Mouse (Mus musculus) WW6 (cell line): ENCODE measurements around the gene Cacng4.

Source experiments
- DNase-seq: peaks from one replicate; pipeline ENCODE4 v3.0.0-alpha.2; 2013; ENCODE audit warnings: low read depth, low spot score

The Cacng4 gene

DNA sequence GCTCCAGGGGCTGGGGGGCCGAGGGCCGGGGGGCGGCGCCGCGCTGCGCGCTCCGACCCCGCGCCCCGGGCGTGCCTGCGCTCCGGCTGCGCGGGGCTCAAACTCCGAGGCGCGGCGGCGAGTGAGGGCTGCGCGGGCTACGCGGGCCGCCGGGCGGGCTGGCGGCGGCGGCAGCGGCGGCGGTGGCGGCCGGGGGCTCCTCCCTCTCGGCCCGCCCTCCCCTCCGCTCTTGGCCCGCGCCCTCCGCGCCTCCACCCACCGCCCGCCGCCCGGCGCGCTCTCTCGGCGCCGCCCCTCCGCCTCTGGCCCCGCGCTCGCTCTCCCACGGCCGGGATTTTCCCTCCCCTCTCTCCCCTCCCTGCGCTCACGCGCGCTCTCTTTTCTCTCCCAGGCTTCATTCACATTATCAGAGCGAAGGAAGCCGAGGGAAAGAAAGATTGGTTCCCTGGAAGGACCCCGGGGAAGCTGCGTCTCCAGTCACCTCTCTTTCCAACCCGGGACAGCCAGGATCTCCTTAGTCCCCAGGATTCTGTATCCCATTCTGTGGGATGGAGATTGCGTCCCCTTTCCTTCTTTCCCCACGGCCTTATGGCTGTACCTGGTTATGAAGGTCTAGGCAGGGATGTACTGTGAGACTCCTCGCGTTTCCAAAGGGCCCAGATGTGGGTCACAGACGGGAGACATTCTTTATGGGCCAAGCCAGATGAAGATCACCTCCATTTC lies at the start of gene Cacng4:
Cacng4 (minus strand) TSS at position 11 of the 723 bp plus-strand sequence.
- no peak for DNase-seq

DNA sequence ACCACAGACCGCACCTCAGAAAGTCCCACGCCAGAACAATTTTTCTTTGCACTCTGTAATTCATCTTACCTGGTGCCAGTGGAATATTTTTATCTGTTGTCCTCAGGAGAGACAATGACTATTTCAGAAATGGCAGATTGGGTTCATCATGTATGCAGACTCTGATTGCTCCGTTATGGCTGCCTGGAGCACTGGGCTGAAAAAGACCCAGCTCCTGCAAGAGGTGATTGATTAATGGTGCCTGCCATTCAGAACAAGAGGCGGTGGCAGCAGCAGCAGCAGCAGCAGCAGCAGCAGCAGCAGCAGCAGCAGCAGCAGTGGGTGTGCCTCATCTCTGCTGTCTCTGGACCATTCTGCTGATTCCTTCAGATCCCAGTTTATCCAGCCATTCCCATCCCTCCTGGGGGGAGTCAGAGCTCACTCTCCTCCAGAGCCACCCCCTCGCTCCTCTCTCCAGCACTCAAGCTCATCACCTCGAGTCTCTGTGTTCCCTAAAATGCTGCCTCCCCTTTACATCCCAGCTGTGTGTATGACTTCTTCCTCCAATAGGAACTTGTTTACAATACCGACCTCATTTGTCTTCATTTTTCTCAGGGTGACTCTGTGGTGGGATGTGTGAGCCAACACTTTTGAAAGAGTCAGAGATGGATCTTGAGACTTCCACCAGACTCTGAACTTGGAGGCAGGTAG lies 39.1 kb upstream of the Cacng4 start:
- DNase-seq, result no peak

DNA sequence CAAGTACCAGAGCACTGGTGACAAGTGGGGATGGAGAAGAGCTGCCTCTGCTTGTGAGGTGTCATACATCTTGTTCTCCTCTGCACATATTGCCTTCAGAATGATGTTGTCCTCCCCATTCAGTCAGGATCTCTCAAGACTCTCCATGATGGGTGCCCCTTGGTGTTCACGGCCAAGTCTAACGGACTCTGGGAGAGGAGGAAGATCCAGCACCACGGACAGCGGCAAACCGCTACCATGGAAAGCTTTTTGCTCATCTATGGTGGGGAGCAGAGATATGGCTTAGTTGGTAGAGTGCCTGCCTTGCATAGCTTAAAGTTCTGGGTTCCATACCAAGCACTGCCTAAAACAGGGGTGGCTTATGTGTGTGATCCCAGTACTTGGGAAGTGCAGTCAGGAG lies 22.8 kb upstream of the Cacng4 start:
- no peak for DNase-seq

DNA sequence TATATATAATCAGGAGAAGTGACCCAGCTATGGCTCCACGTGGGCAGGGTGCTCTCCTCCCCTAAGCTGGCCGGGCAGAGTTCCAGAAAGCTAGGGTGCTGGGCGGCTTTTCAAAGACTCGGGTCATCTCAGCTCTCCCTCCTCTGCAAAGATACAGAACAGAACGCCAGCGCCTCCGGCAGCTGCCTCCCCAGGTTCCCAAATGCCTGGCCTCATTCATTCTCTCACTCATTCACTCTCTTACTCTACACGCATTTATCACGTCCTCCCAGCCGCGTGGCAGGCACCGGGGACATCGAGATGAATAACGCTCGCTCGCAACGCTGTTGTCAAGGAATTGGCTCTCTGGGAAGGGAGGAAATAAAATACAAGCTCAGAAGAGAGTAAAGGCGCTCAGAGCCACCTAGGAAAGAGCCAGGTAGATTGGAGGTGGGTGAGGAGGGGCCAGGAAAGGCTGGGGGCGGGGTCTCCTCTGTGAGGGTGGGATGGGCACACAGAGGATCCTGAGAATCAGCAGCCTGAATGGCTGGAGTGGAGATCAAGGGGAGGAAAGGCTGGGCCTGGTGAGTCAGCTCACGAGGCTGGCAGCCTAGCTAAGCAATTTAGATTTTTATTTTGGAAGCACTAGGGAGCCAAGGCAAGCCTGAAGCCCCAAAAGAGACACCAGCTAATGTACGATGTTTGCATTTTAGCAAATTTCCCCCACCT lies 18.7 kb upstream of the Cacng4 start:
- DNase-seq, result no peak

DNA sequence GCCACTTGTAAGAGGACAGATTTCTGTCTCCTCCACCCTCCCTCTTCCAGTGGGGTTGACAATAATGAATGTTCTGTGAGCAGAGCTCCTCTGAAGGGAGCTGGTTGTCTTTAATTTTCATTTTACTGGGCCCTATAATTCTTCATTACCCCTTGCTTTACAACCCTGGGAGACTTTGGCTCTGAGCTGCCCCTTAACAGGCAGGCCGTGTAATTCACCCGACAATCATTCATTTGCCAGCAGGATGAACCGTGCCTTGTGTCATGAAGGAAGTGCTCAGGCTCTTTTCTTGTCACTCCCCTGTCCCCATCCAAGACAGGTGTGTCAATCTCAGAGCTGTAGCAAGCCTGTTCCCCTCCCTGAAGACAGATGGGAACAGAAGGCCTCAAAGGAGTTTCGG lies 18.1 kb upstream of the Cacng4 start:
- DNase-seq, result no peak

DNA sequence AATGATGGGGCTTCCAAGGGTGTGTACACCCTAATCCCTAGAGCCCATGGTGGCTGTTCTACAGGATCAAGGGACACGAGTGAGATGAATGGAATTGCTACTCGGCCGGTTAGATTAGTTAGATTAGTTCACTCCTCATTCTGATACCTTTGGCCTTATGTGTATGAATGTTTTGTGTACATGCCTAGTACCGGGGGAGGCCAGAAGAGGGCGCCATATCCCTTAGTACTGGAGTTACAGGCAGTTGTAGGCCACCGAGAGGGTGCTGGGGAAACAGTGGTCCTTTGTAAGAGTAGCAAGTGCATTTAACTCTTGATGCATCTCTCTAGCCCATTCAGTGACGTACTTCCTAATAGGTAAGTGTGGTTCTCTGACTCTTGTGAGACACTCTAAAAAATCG lies 14.2 kb upstream of the Cacng4 start:
- DNase-seq, result no peak

DNA sequence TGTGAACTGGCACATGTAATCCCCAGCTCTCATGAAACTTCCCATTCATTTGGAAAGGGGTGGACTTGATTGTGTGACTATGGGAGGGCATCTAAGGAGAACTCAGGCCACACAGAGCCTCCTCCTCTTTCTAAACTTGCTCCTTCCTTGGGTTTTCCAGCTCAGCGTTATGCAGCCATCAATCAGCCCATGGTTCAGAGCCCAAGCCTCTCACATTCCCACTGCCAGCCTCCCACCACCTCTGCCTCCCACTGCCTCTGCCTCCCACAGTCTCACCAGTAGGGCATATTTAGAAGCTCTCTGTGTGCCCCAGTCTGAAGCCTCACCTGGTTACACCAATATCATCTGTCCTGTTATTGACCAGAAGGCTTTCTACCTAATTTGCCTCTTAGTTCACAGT lies 11.7 kb upstream of the Cacng4 start:
- no peak for DNase-seq

DNA sequence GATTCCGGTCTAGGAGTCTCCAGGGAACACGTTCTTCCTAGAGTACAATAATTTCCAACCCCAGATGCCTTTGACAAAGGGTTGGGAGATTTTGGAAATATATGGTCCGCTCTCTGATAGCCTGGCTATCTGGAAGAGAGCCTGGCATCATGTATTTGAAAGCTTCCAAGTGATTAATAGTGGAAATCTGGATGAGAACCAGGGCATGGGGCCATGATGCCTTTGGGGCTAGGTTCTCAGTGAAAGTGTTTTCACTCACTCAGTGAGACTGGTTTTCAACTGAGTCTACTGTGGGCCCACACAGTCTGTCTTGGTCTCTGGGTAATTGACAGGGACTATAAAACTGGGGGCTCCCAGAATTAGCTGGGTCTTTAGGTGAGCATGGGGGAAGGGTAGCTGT lies 7.6 kb upstream of the Cacng4 start:
- DNase-seq, result no peak

DNA sequence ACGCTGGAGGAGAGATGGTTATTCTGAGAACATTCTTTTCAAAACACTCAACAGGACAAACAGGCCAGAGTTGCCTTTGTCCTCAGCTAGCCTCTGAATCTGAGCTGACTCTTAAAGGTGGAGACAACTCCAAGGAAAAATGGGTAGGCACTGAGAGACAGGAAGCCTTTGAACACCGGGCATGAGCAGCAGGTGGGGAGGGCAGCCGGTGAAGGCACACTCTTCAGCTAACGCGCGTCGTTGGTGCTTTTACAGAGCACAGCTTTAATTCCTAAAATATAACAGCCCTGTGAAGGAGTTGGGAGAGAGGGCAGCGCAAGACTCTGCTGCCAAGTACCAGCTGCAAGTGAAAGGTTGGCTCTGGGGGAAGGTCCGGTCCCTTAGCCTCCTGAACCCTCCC lies 5.0 kb upstream of the Cacng4 start:
- DNase-seq, result no peak

DNA sequence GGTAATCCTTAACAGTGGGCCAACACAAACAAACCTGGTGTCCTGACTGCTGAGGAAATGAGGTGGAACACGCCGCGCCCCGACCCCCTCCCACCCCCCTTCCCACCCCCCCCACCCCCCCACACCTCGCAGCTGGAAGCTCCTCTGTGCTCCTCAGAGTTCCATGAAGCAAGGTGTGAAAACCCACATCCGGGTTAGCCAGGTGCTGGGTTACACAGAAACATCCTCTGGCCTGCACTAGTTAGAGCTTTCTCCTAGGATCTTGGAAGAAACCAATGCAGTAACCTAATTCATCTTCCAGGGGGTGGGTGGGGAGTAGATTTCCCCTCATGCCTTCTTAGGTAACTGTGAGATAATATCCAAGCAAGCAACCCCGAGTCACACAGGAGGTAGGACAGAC lies 2.0 kb upstream of the Cacng4 start:
- no peak for DNase-seq

DNA sequence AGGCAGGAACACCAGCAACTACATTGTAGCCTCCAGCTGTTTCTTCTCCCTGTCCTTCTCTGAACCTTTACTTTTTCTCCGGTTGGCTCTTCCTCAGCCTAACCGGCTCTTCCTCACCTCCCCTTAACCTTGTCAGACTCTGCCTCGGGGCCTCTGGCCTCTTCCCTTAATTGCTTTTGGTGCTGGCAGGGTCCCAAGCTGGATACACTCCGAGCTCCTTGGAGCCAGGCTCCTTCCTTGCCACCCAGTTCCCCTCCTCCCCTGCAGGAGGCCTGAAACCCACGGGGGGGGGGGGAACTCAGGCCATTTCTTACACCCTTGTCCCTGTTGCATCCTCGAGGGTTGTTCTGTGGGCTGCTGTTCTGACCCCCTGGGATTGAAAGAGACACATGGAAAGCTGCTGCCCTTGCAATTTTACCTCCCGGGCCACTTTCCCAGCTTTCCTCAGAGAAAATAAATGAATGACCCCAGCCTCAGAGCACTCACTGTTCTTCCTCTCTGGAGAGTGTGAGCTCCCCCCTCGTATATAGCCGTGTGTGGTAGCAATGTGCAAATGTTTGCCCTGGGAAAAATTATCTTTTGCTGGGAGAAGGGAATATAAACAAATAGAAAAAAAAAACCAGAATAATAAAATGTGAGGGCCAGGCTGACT lies 1.2 kb upstream of the Cacng4 start:
- no peak for DNase-seq

DNA sequence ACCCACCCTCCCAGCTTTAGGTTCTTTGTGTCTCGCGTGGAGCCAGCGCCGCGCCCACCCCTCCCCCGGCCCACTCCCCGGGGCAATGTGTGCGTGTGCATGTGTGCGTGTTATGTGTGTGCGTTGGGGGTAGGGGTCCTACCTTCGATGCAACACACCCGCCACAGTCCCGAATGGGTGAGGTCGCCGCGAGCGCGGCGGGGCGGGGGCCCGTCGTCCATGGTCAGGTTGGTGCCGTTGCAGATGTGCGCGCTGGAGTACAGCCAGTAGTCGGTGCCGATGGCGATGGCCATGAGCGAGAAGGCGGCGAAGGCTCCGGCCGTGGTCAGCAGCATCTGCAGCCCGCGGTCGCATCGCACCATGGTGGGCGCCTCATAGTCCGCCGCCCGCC lies 259 bp downstream of the Cacng4 start:
- DNase-seq, result no peak

DNA sequence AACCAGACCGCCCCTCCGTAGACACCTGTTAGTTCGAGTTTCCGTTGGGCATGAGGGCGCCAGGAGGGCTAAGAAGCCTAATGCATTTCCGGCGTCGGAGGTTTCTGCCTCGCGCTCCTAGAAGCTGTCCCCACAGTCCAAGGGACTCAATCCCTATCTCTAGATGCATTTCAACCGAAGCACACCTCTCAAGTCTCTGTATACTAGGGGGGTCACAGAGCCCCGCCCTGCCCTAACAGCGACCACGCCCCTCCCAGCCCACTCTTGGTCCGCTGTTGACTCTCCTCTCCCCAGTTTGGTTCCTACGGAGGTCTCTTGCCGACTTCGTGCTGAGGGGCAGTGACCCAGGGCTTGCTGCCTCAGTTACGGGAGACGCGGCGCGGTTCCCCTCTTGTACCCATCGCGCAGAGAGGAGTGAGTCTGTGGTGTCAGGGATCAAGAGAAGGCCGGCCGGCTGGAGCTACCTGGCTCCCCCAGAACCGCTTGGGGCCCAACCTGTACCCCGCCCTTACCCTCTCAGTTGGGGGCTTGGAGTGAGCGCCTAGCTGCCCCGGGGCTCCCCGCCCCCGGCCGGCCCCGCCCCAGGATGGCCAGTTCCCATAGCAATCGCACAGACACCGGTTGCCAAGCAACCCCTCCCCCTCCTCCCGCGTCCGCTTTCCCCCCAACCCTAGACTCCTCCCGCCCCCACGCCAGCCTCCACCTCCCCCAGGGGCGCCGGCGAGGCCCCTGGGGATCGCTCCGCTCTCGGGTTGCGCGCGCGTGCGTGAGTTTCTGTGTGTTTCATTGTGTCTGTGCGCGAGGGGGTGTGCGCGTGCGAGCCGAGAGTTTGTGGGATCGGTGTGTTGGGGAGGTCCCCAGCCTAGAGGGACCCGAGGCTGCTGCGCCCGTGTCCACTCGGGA lies 906 bp downstream of the Cacng4 start:
- peak; percentile 45 for DNase-seq

DNA sequence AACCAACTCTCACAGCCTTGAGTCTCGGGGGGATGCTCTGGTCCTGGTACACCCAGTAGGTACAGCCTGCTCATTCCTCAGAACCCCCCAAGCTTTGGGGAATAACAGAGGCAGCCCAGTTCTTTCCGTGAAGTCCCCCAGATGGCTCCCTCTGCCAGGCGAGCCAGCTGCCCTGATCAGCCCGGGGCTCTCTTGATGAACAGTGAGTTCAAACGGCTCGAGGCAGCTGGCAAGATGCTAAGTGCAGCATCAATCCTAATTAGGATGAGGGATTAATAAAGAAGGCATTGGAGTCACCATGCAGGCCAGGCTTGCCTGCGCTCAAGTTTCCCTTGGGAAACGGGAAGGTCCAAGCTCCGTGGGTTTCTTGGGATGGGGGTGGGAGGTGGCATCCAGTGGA lies 2.2 kb downstream of the Cacng4 start:
- DNase-seq, result no peak

DNA sequence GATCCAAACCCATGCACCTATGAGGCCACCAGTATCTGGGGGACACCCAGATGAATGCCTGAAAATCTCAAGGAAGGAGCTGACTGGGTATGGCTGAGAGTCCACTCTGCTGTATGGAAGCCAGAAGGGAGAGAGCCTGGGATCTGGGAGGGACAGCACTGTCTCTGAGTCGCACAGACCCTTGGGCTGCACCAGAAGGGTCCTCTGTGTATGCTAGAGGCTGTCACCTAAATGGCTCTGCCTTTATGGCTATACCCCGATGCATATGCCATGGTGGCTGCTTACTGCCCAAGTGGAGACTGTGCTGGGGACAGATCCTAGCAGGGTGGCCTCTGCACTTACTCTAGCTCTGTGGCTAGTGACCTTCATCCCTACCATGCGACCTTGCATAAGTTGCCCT lies 8.6 kb downstream of the Cacng4 start:
- no peak for DNase-seq

DNA sequence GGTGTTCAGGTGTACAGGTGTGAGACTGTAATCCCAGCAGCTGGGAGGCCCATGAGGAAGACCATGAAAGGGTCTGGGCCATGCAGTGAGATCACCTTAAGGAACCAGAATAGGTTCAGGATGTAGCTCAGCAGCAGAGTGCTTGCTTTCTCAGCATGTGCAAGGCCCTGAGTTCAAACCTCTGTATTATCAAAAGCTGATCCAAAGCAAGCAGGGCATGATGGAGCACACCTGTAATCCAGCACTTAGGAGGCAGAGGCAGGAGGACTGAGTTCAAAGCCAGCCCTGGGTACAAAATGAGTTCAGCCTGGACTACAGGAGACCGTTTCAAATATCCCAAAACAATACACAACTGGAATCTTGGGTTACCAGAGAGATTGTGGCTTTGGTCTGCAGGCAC lies 9.1 kb downstream of the Cacng4 start:
- DNase-seq, result no peak

DNA sequence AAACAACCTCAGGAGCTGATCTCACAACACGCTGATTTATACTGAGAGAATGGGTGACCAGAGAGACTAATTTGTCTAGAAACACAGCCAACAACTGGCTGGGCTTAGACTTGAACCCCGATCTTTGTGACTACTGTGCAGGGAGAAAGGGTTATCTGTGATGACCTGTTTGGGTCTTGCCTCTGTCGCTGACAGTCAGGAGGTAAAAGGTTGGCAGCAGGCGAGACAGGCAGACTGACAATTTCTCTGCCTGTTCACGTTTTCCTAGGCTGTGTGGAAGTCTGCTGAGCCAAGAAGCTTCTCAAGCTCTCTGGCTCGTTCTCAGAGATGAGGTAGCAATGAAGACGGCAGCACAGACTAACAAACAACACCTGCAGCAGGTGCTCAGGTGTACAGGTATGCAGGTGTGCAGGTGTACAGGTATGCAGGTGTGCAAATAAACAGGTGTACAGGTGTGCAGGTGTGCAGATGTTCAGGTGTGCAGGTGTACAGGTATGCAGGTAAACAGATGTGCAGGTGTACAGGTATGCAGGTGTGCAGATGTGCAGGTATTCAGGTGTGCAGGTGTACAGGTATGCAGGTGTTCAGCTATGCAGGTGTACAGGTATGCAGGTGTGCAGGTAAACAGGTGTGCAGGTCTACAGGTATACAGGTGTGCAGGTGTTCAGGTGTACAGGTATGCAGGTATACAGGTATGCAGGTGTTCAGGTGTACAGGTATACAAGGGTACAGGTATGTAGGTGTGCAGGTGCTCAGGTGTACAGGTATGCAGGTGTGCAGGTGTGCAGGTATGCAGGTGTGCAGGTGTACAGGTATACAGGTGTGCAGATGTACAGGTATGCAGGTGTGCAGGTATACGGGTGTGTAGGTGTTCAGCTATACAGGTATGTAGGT lies 10.2 kb downstream of the Cacng4 start:
- no peak for DNase-seq

DNA sequence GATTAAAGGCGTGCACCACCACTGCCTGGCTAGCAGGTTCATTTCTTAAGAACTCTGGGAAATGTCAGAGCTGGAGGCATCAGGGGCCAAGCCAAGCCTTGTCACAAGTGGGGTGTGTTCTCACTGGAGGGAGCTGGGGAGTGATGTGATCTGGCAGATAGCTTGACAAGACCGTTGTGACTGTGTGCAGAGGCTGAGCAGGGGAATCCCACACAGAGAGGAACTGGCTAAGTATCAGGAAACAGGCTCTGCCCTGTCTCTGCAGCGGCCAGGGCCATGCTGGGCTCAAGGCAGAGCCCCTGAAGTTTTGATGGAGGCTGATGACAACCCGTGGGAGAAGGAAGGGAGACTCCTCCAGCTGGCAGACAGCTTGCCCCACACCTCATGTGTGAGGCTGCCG lies 11.8 kb downstream of the Cacng4 start:
- DNase-seq, result no peak

DNA sequence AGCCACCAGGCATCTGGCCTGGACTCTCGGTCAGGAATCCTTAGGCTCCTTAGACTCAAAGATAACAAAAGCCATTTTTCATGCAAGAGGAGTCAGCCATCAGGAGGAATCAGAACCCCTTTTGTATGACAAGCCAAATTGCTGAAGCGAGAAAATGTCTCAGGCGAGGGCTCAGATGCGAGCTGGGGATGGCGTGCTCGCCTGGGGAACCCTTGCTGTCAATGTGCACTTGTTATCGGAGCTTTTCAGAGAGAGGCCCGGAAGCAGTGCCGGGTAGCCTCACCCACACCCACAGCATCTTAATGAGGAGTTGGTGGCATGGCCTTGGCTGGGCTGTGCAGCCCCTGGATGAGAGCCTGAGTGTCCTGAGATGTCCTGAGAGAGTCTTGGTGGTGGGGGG lies 15.5 kb downstream of the Cacng4 start:
- no peak for DNase-seq

DNA sequence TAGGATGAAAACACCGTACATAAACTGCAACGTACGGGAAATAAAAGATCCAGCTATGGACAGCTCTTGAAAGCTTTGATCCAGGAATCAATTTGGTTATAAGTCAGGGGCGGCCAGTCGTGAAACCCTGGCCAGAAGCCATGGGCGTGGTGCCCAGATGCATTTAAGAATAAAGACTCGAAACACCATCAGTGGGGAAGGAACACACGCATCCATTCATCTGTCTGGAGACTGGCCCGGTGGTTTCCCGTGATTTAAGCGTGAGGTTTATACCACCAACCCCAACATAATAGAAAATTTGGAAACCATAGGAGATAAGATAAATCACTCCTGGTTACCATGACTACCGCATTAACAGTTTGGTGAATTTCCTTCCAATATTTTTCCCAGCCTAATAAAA lies 16.9 kb downstream of the Cacng4 start:
- no peak for DNase-seq
